In the genomic region with DNA sequence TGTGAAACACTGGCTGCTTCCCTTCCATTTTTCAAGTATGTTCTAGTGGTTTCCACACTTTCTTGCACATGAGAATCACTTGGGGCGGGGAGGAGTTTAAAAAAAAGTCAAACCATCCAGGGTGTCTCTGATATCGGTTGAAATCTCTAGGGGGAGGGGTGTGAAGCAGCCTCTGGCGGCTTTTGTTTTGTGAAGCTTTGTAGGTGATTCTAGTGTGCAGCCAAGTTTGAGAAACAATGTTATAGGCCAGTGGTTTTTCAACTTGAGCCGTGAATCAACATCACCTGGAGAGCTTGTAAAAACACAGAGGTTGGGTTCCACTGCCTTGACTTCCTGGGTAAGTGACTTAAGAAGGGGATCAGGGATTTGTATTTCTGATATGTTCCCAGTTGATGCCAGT, we compare ENCODE assay signal across 21 mouse cellular contexts.
"Had no signal": no experiment of that assay in that cellular context is flagged by ENCODE, and none has a peak within 500 bp of the region (broad histone marks: within the 10 kb centered on the region; RNA-seq: fewer than 3 reads in every experiment).

No protein-coding gene starts in this region.

- DNase-seq: gastrocnemius, postnatal 14 days; gastrocnemius, postnatal 36 days; heart, adult 11 months; heart, adult 2 months; heart, postnatal 14 days; heart, postnatal 36 days; kidney, adult 8-10 months; kidney, postnatal 36 days; lung, adult 18-20 months had no signal

- H3K27ac ChIP-seq: heart, adult 2 months; heart, embryonic 13.5 days; heart, embryonic 15.5 days; hindbrain, embryonic 13.5 days; hindbrain, embryonic 15.5 days; hindbrain, postnatal 0 days; left cerebral cortex, adult 2 months; limb, embryonic 13.5 days; limb, embryonic 15.5 days; liver, embryonic 12.5 days; liver, embryonic 14.5 days had no signal

- H3K4me3 ChIP-seq: heart, adult 2 months; heart, embryonic 13.5 days; heart, embryonic 15.5 days; hindbrain, embryonic 13.5 days; hindbrain, embryonic 15.5 days; left cerebral cortex, adult 2 months; limb, embryonic 13.5 days; limb, embryonic 15.5 days; liver, embryonic 12.5 days had no signal

- H3K9ac ChIP-seq: heart, embryonic 13.5 days; heart, embryonic 15.5 days; hindbrain, embryonic 13.5 days; hindbrain, embryonic 15.5 days; limb, embryonic 13.5 days; limb, embryonic 15.5 days; liver, embryonic 12.5 days; liver, embryonic 14.5 days had no signal

- H3K36me3 ChIP-seq: heart, embryonic 13.5 days; heart, embryonic 15.5 days; hindbrain, embryonic 13.5 days; hindbrain, embryonic 15.5 days; limb, embryonic 13.5 days; limb, embryonic 15.5 days; liver, embryonic 12.5 days had no signal

- H3K4me1 ChIP-seq: heart, embryonic 15.5 days; liver, embryonic 12.5 days had no signal

- H3K9me3 ChIP-seq: heart, embryonic 13.5 days; heart, embryonic 15.5 days; hindbrain, embryonic 13.5 days; hindbrain, embryonic 15.5 days; limb, embryonic 13.5 days; limb, embryonic 15.5 days; liver, embryonic 12.5 days had no signal

- H3K4me2 ChIP-seq: heart, embryonic 11.5 days; heart, embryonic 13.5 days; heart, embryonic 15.5 days; hindbrain, embryonic 13.5 days; hindbrain, embryonic 15.5 days; limb, embryonic 13.5 days; limb, embryonic 15.5 days; liver, embryonic 12.5 days had no signal

- ATAC-seq: hindbrain, postnatal 0 days; intestine, embryonic 16.5 days; liver, embryonic 12.5 days had no signal

- H3K27me3 ChIP-seq: heart, embryonic 13.5 days; hindbrain, embryonic 13.5 days; hindbrain, embryonic 15.5 days; limb, embryonic 15.5 days; liver, embryonic 12.5 days had no signal
